Mouse (Mus musculus) lung, adult 2 months (tissue): ENCODE results near the gene BC052040. TPM values are rescaled to one million over a fixed set of nuclear protein-coding genes. Genes with fewer than 3 reads are reported as not detected.

Source experiments
- DNase-seq: peaks from one replicate; pipeline ENCODE4 v3.0.0; 2022
- H3K4me1 ChIP-seq: fragments of 200-500 bp; 2 replicates; pipeline ENCODE4 v1.6.1; 2011; ENCODE audit warnings: low read length; ENCODE audit not compliant: control insufficient read depth, insufficient read depth
- H3K4me3 ChIP-seq: fragments of 200-500 bp; replicated peaks from 2 replicates; pipeline ENCODE3; 2011; ENCODE audit warnings: low read depth, mild to moderate bottlenecking, control low read depth, low read length; ENCODE audit errors: extremely low read depth
- CTCF ChIP-seq: fragments of 200-500 bp; IDR thresholded peaks from 2 replicates; pipeline ENCODE4 v1.5.1; 2011; ENCODE audit warnings: mild to moderate bottlenecking, low read length, control low read depth; ENCODE audit not compliant: insufficient read depth
- POLR2A ChIP-seq: fragments of 200-500 bp; IDR thresholded peaks from 2 replicates; pipeline ENCODE4 v1.6.1; 2011; ENCODE audit warnings: low read depth, mild to moderate bottlenecking, control low read depth, low read length, borderline replicate concordance; ENCODE audit errors: extremely low read depth
- WGBS: fragments of 180-500 bp; shearing (Covaris S2); methylation state at CpG from one replicate; pipeline ENCODE4 v1.1.7; 2018; 5-methylcytosine and 5-hydroxymethylcytosine counted together
- polyA plus RNA-seq: library from polyadenylated mRNA; depleted of rRNA; stranded (reverse); fragments of >200 nt; gene quantifications from 2 replicates; pipeline ENCODE4 v1.2.3, GENCODE M21; 2012

The BC052040 gene
- polyA plus RNA-seq, 1 experiment, result 1.8 TPM

DNA sequence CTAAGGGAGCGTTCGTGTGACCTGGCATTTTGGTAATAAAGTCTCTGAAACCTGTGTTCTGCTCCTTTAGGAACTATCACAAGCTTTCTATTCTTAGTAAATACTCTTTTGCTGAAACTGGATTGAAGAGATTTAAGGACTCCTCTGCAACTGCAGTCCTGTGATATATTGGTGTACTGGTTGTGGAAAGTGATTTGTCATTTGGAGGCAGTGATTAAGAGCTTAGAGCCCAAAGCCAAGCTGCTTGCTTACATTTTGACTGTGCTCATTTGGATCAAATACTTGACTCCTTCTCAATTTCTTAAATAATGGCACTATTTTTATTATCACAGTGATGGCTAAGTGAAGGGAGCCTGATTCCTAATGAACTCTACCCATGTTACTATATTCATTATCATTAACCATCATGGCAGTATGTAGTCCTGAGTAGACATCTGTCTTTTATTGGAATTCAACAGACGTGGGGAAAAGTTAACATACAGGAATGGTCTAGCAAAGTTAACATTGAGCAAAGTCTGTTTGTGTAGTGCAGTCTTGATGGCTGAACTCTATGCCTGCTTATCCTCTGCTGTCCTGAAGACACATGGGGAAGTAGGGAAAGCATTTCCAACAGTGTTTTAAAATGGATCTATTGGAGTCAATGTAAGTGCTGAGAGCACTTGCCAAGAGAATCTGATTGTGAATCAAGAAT, 32.5 kb downstream of the BC052040 start:
- TF ChIP-seq CTCF, result no peak
- no peak for DNase-seq
- H3K4me1 ChIP-seq, result no peaks in the 10 kb centered on the region
- WGBS, result 97% methylated on average over 3 of the region's 3 CpGs
- no peak overlapping the region for H3K4me3 ChIP-seq

DNA sequence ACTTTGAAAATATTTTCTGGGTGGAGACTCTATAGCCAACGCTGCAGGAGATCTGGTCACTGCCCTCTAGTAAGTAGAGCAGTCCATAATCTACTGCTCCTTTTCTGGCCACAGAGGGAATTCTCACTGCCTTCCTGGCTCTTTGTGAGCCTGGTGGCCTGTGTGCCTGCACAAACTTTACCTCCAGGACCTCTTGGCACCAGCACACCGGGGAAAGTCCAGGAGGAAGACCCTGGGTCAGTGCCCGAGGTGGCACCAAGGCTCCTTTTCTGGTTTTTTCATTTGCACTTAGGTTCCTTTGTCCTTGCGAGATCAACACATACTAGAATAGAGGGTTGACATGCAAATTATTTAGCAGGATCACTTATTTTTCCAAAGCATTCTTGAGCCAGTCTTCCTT, 47.0 kb downstream of the BC052040 start:
- no peak for DNase-seq
- H3K4me1 ChIP-seq, result no peaks in the 10 kb centered on the region
- TF ChIP-seq CTCF (no peak), POLR2A (no peak)
- 88% methylated on average over 4 of the region's 4 CpGs for whole genome bisulfite sequencing
- no peak overlapping the region for H3K4me3 ChIP-seq

GRCm38 (mm10) chr2:115631031-115631434, 49.5 kb downstream of the BC052040 start:
- 75% methylated on average over 5 of the region's 5 CpGs for WGBS

GRCm38 (mm10) chr2:115631826-115632225, 50.3 kb downstream of the BC052040 start:
- H3K4me3 ChIP-seq, result no peak overlapping the region
- TF ChIP-seq CTCF, result no peak
- no peak for TF ChIP-seq POLR2A
- 95% methylated on average over 4 of the region's 4 CpGs for WGBS
- no peak for DNase-seq
- H3K4me1 ChIP-seq, result no peaks in the 10 kb centered on the region

More at GRCm38 (mm10) chr2:115631031-115631434, 49.5 kb downstream of the BC052040 start:
- no peaks in the 10 kb centered on the region for H3K4me1 ChIP-seq
- no peak overlapping the region for H3K4me3 ChIP-seq
- no peak for DNase-seq
- no peak for TF ChIP-seq POLR2A
- no peak for TF ChIP-seq CTCF

DNA sequence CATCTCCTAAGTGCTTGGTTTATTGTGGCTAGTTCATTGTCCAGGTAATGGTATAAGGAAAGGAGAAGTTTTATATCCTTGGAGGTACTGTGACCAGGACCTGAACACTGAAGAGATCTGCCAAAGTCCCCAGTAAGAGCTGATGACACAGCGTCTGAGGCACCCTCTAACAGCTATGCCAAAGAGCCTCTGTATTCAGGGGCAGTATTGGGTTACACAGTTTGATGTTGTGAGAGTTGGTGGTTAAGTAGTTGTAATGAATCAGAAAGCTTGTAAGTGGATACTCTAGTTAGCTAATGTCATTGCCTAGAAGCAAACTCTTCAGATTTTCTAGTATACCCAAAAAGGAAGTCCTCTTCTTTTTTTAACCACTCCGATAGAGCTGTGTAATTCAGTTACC, 68.7 kb downstream of the BC052040 start:
- Histone ChIP-seq H3K4me3 (no peak overlapping the region), H3K4me1 (no peaks in the 10 kb centered on the region)
- no peak for TF ChIP-seq POLR2A
- TF ChIP-seq CTCF, result no peak
- DNase-seq, result no peak
- WGBS, result 76% methylated on average over 2 of the region's 2 CpGs

- H3K4me1 ChIP-seq, result no peaks in the 10 kb centered on the region
- no peak overlapping the region for H3K4me3 ChIP-seq
- WGBS, result 78% methylated on average over 8 of the region's 8 CpGs
- DNase-seq, result no peak
- TF ChIP-seq POLR2A, result no peak
- TF ChIP-seq CTCF, result no peak
Observed at GRCm38 (mm10) chr2:115659712-115660111, 78.2 kb downstream of the BC052040 start.

GRCm38 (mm10) chr2:115660213-115661120, 79.0 kb downstream of the BC052040 start:
- 84% methylated on average over 6 of the region's 6 CpGs for WGBS
- TF ChIP-seq POLR2A, result no peak
- TF ChIP-seq CTCF, result no peak
- DNase-seq, result no peak

GRCm38 (mm10) chr2:115667516-115667915, 86.0 kb downstream of the BC052040 start:
- 89% methylated on average over 2 of the region's 2 CpGs for WGBS
- TF ChIP-seq CTCF (no peak), POLR2A (no peak)
- DNase-seq, result no peak
- H3K4me3 ChIP-seq, result no peak overlapping the region
- H3K4me1 ChIP-seq, result no peaks in the 10 kb centered on the region

More at GRCm38 (mm10) chr2:115660213-115661120, 79.0 kb downstream of the BC052040 start:
- no peaks in the 10 kb centered on the region for H3K4me1 ChIP-seq
- no peak overlapping the region for H3K4me3 ChIP-seq

- Histone ChIP-seq H3K4me3 (no peak overlapping the region), H3K4me1 (no peaks in the 10 kb centered on the region)
- TF ChIP-seq POLR2A, result no peak
- no peak for TF ChIP-seq CTCF
- 96% methylated on average over 7 of the region's 7 CpGs for WGBS
- no peak for DNase-seq
Observed at GRCm38 (mm10) chr2:115673054-115673660, 91.6 kb downstream of the BC052040 start.
